Comparison of ENCODE assay signal across 15 mouse cellular contexts in the genomic region with DNA sequence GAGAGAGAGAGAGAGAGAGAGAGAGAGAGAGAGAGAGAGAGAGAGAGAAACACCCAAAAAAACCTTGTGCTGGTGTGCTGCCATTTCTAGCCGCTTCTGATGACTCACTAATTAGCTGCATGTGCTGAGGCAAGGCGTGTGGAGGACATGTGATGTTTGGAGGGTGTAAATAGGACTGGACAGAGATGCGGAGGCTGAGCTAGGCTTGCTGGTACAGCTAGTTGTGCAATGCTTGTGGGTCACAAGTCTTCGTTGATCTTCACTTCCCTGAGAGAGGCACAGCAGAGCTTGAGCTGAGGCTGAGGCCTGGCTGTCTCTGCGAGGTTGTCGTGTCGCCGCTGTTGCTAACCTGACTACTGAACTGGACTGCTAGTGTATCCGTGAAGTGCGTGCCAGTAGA. TPM values are rescaled to one million over a fixed set of nuclear protein-coding genes. Genes with fewer than 3 reads are reported as not detected.
DNase-seq lines count a peak whose midpoint lies in the region; ATAC-seq and TF ChIP-seq lines count a peak whose summit lies in the region.
"Had no signal": no experiment of that assay in that cellular context is flagged by ENCODE, and none has a peak within 500 bp of the region (broad histone marks: within the 10 kb centered on the region; RNA-seq: fewer than 3 reads in every experiment).

No protein-coding gene starts in this region.

- no peak overlapping the region for H3K4me3 ChIP-seq in liver, adult 2 months (ENCODE audit: insufficient read depth, low read depth, low read length)
- no peak overlapping the region for H3K4me3 ChIP-seq in liver, embryonic 12.5 days
- no peak overlapping the region for H3K4me3 ChIP-seq in midbrain, embryonic 13.5 days (replicated peaks)
- H3K4me3 ChIP-seq: embryonic facial prominence, embryonic 12.5 days; megakaryocyte, embryonic 14.5 days; neural tube, embryonic 13.5 days; stomach, embryonic 15.5 days had no signal

- no peak overlapping the region for H3K27ac ChIP-seq in liver, adult 2 months (replicated peaks; ENCODE audit: insufficient read depth, low read depth, low read length)
- H3K27ac ChIP-seq in liver, embryonic 12.5 days: no peak overlapping the region
- no peak overlapping the region for H3K27ac ChIP-seq in midbrain, embryonic 13.5 days
- H3K27ac ChIP-seq: embryonic facial prominence, embryonic 12.5 days; neural tube, embryonic 13.5 days; stomach, embryonic 15.5 days had no signal

- TF ChIP-seq POLR2A in liver, adult 2 months (IDR thresholded peaks at IDR 0.05; ENCODE audit: extremely low read depth, insufficient read depth, low read length): no peak

- peaks cover 3% of the 10 kb centered on the region for H3K4me1 ChIP-seq in liver, adult 2 months (ENCODE audit: control insufficient read depth, insufficient read depth, low read length)
- peaks cover 13% of the 10 kb centered on the region for H3K4me1 ChIP-seq in liver, embryonic 12.5 days
- H3K4me1 ChIP-seq in midbrain, embryonic 13.5 days (replicated peaks): no peaks in the 10 kb centered on the region
- H3K4me1 ChIP-seq: embryonic facial prominence, embryonic 12.5 days; neural tube, embryonic 13.5 days; stomach, embryonic 15.5 days had no signal

- H3K9ac ChIP-seq in liver, adult 2 months (ENCODE audit: low read depth, low read length): no peak overlapping the region
- no peak overlapping the region for H3K9ac ChIP-seq in liver, embryonic 12.5 days
- H3K9ac ChIP-seq in midbrain, embryonic 13.5 days (replicated peaks): no peak overlapping the region
- H3K9ac ChIP-seq: embryonic facial prominence, embryonic 12.5 days; neural tube, embryonic 13.5 days; stomach, embryonic 15.5 days had no signal

- no peak for ATAC-seq in liver, embryonic 12.5 days
- ATAC-seq in midbrain, embryonic 13.5 days: no peak

- no peak for TF ChIP-seq CTCF in liver, adult 2 months (IDR thresholded peaks at IDR 0.05; ENCODE audit: low read depth, low read length)

- H3K9me3 ChIP-seq in liver, embryonic 12.5 days (replicated peaks): no peaks in the 10 kb centered on the region
- no peaks in the 10 kb centered on the region for H3K9me3 ChIP-seq in midbrain, embryonic 13.5 days
- H3K9me3 ChIP-seq: embryonic facial prominence, embryonic 12.5 days; megakaryocyte, embryonic 14.5 days; neural tube, embryonic 13.5 days; stomach, embryonic 15.5 days had no signal

- no peaks in the 10 kb centered on the region for H3K79me2 ChIP-seq in liver, adult 2 months (ENCODE audit: control insufficient read depth, insufficient read depth, low read length)

- peak; percentile 12 for DNase-seq in adrenal gland, postnatal 10 days
- DNase-seq in adrenal gland, adult 8-10 months: no peak
- peak; percentile 68 for DNase-seq in liver, adult 2 months (ENCODE audit: extremely low read depth, low read depth, low spot score)
- DNase-seq in left cerebral cortex, postnatal 25 days (ENCODE audit: low spot score in 2 of 2): peak; percentile 47 to 84
- DNase-seq in right cerebral cortex, postnatal 25 days: peak; percentile 50
- no peak for DNase-seq in cerebellum, adult 11 months
- DNase-seq: kidney, postnatal 4 days had no signal

- no peak overlapping the region for H3K4me2 ChIP-seq in liver, embryonic 12.5 days
- no peak overlapping the region for H3K4me2 ChIP-seq in midbrain, embryonic 13.5 days (replicated peaks)
- H3K4me2 ChIP-seq: embryonic facial prominence, embryonic 12.5 days; neural tube, embryonic 13.5 days; stomach, embryonic 15.5 days had no signal

- no peaks in the 10 kb centered on the region for H3K27me3 ChIP-seq in liver, adult 2 months (ENCODE audit: control insufficient read depth, insufficient read depth, low read length)
- no peaks in the 10 kb centered on the region for H3K27me3 ChIP-seq in liver, embryonic 12.5 days (replicated peaks)
- H3K27me3 ChIP-seq in midbrain, embryonic 13.5 days: no peaks in the 10 kb centered on the region
- H3K27me3 ChIP-seq: embryonic facial prominence, embryonic 12.5 days; megakaryocyte, embryonic 14.5 days; neural tube, embryonic 13.5 days; stomach, embryonic 15.5 days had no signal

- intact Hi-C loops in left cerebral cortex, postnatal 25 days (cut with DNase I): no loop called here

- 62% methylated on average over 10 of the region's 10 CpGs for WGBS in liver, adult 2 months
- 85% methylated on average over 10 of the region's 10 CpGs for WGBS in liver, embryonic 12.5 days (ENCODE audit: insufficient replicate concordance)
- 92% methylated on average over 10 of the region's 10 CpGs for WGBS in midbrain, embryonic 13.5 days

- H3K36me3 ChIP-seq in liver, adult 2 months (ENCODE audit: control insufficient read depth, insufficient read depth, low read length): peaks cover 44% of the 10 kb centered on the region
- peaks cover 22% of the 10 kb centered on the region for H3K36me3 ChIP-seq in liver, embryonic 12.5 days
- H3K36me3 ChIP-seq in midbrain, embryonic 13.5 days: peaks cover 15% of the 10 kb centered on the region
- H3K36me3 ChIP-seq: embryonic facial prominence, embryonic 12.5 days had no signal

RNA-seq across cellular contexts. Expression of a gene that starts 5.6 kb away (rescaled TPM):
- 10 to 100 TPM; 11.2 to 12.0 TPM for total RNA-seq in adrenal gland, postnatal 10 days (2021)
- 10 to 100 TPM; 12.6 to 23.8 (median 18.7) TPM for total RNA-seq in adrenal gland, adult 8-10 months (2022)
- 6.4 and 7.7 TPM in 2 replicates for total RNA-seq in liver, adult 2 months (2014; rRNA removed)
- polyA plus RNA-seq in liver, adult 2 months (2012; rRNA removed): 15.2 and 23.1 TPM in 2 replicates
- polyA plus RNA-seq in liver, embryonic 12.5 days (2016; fragmentation: Nextera tagmentation; extraction: Ambion mirVana): 5.0 and 5.3 TPM in 2 replicates
- 1 to 10 TPM; 1.1 to 1.6 TPM for total RNA-seq in left cerebral cortex, postnatal 25 days (2021)
- polyA plus RNA-seq in midbrain, embryonic 13.5 days (2015; fragmentation: Nextera tagmentation; extraction: Ambion mirVana): 2.1 and 2.7 TPM in 2 replicates

RNA-seq across cellular contexts. Expression of a gene that starts 11.4 kb away (rescaled TPM):
- not detected for total RNA-seq in adrenal gland, postnatal 10 days (2021)
- total RNA-seq in adrenal gland, adult 8-10 months (2022): not detected
- not detected in 2 replicates for total RNA-seq in liver, adult 2 months (2014; rRNA removed)
- polyA plus RNA-seq in liver, adult 2 months (2012; rRNA removed): not detected in 2 replicates
- polyA plus RNA-seq in liver, embryonic 12.5 days (2016; fragmentation: Nextera tagmentation; extraction: Ambion mirVana): not detected in 2 replicates
- not detected for total RNA-seq in left cerebral cortex, postnatal 25 days (2021)
- not detected in 2 replicates for polyA plus RNA-seq in midbrain, embryonic 13.5 days (2015; fragmentation: Nextera tagmentation; extraction: Ambion mirVana)
- total RNA-seq: gastrocnemius, postnatal 4 days had no signal
- polyA plus RNA-seq: embryonic facial prominence, embryonic 12.5 days; hindbrain, embryonic 11.5 days; neural tube, embryonic 13.5 days; stomach, embryonic 15.5 days had no signal

RNA-seq across cellular contexts. Expression of a gene that starts 35.7 kb away (rescaled TPM):
- 100 to 1,000 TPM; 134 to 137 TPM for total RNA-seq in adrenal gland, postnatal 10 days (2021)
- 100 to 1,000 TPM; 127 to 165 (median 149) TPM for total RNA-seq in adrenal gland, adult 8-10 months (2022)
- total RNA-seq in liver, adult 2 months (2014; rRNA removed): 211 and 222 TPM in 2 replicates
- 114 and 141 TPM in 2 replicates for polyA plus RNA-seq in liver, adult 2 months (2012; rRNA removed)
- polyA plus RNA-seq in liver, embryonic 12.5 days (2016; fragmentation: Nextera tagmentation; extraction: Ambion mirVana): 45.1 and 47.9 TPM in 2 replicates
- total RNA-seq in left cerebral cortex, postnatal 25 days (2021): 100 to 1,000 TPM; 127 to 130 TPM
- 113 and 116 TPM in 2 replicates for polyA plus RNA-seq in midbrain, embryonic 13.5 days (2015; fragmentation: Nextera tagmentation; extraction: Ambion mirVana)

RNA-seq across cellular contexts. Expression of a gene that starts 35.9 kb away (rescaled TPM):
- 1 to 10 TPM; 8.1 to 8.3 TPM for total RNA-seq in adrenal gland, postnatal 10 days (2021)
- 1 to 10 TPM; 1.0 to 3.0 (median 1.3) TPM for total RNA-seq in adrenal gland, adult 8-10 months (2022)
- 3.3 and 4.2 TPM in 2 replicates for total RNA-seq in liver, adult 2 months (2014; rRNA removed)
- polyA plus RNA-seq in liver, adult 2 months (2012; rRNA removed): 0.18 and 0.22 TPM in 2 replicates
- polyA plus RNA-seq in liver, embryonic 12.5 days (2016; fragmentation: Nextera tagmentation; extraction: Ambion mirVana): 17.2 and 17.4 TPM in 2 replicates
- total RNA-seq in left cerebral cortex, postnatal 25 days (2021): under 1 TPM; 0.69 to 0.80 TPM
- 4.7 and 5.3 TPM in 2 replicates for polyA plus RNA-seq in midbrain, embryonic 13.5 days (2015; fragmentation: Nextera tagmentation; extraction: Ambion mirVana)

RNA-seq across cellular contexts. Expression of a gene that starts 39.3 kb away (rescaled TPM):
- total RNA-seq in adrenal gland, postnatal 10 days (2021): 10 to 100 TPM; 22.5 to 26.4 TPM
- total RNA-seq in adrenal gland, adult 8-10 months (2022): 10 to 100 TPM; 30.5 to 45.6 (median 33.6) TPM
- 10.3 and 12.9 TPM in 2 replicates for total RNA-seq in liver, adult 2 months (2014; rRNA removed)
- 12.1 and 12.4 TPM in 2 replicates for polyA plus RNA-seq in liver, adult 2 months (2012; rRNA removed)
- polyA plus RNA-seq in liver, embryonic 12.5 days (2016; fragmentation: Nextera tagmentation; extraction: Ambion mirVana): 11.8 and 12.4 TPM in 2 replicates
- 1 to 10 TPM; 6.0 to 7.2 TPM for total RNA-seq in left cerebral cortex, postnatal 25 days (2021)
- polyA plus RNA-seq in midbrain, embryonic 13.5 days (2015; fragmentation: Nextera tagmentation; extraction: Ambion mirVana): 21.7 and 24.8 TPM in 2 replicates

Comparison
In these comparisons a context has a peak if more than half of its experiments do, and no peak if none do; other contexts are left out.
1. DNase-seq: peak in adrenal gland, postnatal 10 days (single experiment), liver, adult 2 months (single experiment), left cerebral cortex, postnatal 25 days (2 of 2) and right cerebral cortex, postnatal 25 days (single experiment); none in adrenal gland, adult 8-10 months (single experiment) and cerebellum, adult 11 months (single experiment).